Mouse (Mus musculus): Measurements from ENCODE around the gene Rsph10b.
"Not testable (repeated sequence)": the region's sequence is repeated elsewhere in the genome, so short reads cannot be mapped to it uniquely, and the experiment has no call there.

Gene Rsph10b

GRCm38 (mm10) chr5:143993260-143993659 is 60.4 kb downstream of the Rsph10b start:
- DNase-seq (ENCODE audit: low spot score): no peak

- no peak for DNase-seq (ENCODE audit: low spot score)
These were observed 61.0 kb downstream of the Rsph10b start for GRCm38 (mm10) chr5:143993849-143994248.

- peak; percentile 8 for DNase-seq (ENCODE audit: low spot score)
These were observed 62.0 kb downstream of the Rsph10b start for GRCm38 (mm10) chr5:143994632-143995365.

- peak; percentile 13 for DNase-seq (ENCODE audit: low spot score)
These were observed 66.6 kb downstream of the Rsph10b start for GRCm38 (mm10) chr5:143999409-143999808.

GRCm38 (mm10) chr5:144002461-144003192 is 69.8 kb downstream of the Rsph10b start:
- no peak for DNase-seq (ENCODE audit: low spot score)

GRCm38 (mm10) chr5:144013366-144014134 is 80.7 kb downstream of the Rsph10b start:
- DNase-seq (ENCODE audit: low spot score): not testable (repeated sequence)

GRCm38 (mm10) chr5:144014551-144015311 is 81.9 kb downstream of the Rsph10b start, which contains the start of gene Ccz1:
TSS of gene Ccz1 (minus strand) at chr5:144014877.
- DNase-seq (ENCODE audit: low spot score): peak; percentile 93

- DNase-seq (ENCODE audit: low spot score): no peak
These were observed 82.4 kb downstream of the Rsph10b start for GRCm38 (mm10) chr5:144015312-144015650.

- no peak for DNase-seq (ENCODE audit: low spot score)
These were observed 83.0 kb downstream of the Rsph10b start for GRCm38 (mm10) chr5:144015845-144016244.

GRCm38 (mm10) chr5:144026620-144027263 is 93.9 kb downstream of the Rsph10b start, which contains the start of gene Ocm:
TSS of gene Ocm (minus strand) at chr5:144026670.
- no peak for DNase-seq (ENCODE audit: low spot score)

- no peak for DNase-seq (ENCODE audit: low spot score)
These were observed 99.7 kb downstream of the Rsph10b start for GRCm38 (mm10) chr5:144032491-144032890.

- DNase-seq (ENCODE audit: low spot score): no peak
These were observed 101.7 kb downstream of the Rsph10b start for GRCm38 (mm10) chr5:144034567-144034966.

Measured in embryo, embryonic 10.5 days (tissue).